Mouse (Mus musculus) hindbrain, embryonic 13.5 days (tissue): ENCODE results near the gene Ak3. TPM values are rescaled to one million over a fixed set of nuclear protein-coding genes. Genes with fewer than 3 reads are reported as not detected.
A peak's percentile ranks its signal among the peaks of the same experiment; 100 is the strongest.

Experiments used
- ATAC-seq: fragments of 200-750 bp; cut with Nextera tagmentation; 2 replicates; pipeline ENCODE4 v1.8.0; 2017; ENCODE audit warnings: moderate TSS enrichment; ENCODE audit not compliant: low FRiP score
- H3K27ac ChIP-seq: fragments of 300-500 bp; sonication (generic); 2 replicates; pipeline ENCODE4 v1.5.1; 2015; ENCODE audit warnings: inconsistent platforms, mild to moderate bottlenecking, moderate library complexity
- H3K27me3 ChIP-seq: fragments of 300-500 bp; sonication (generic); 2 replicates; pipeline ENCODE4 v1.6.1; 2015; ENCODE audit warnings: mild to moderate bottlenecking, inconsistent platforms
- H3K36me3 ChIP-seq: fragments of 300-500 bp; sonication (generic); 2 replicates; pipeline ENCODE4 v1.6.1; 2015; ENCODE audit warnings: mild to moderate bottlenecking, inconsistent platforms
- H3K4me1 ChIP-seq: fragments of 300-500 bp; sonication (generic); replicated peaks from 2 replicates; pipeline ENCODE4 v1.6.1; 2015; ENCODE audit warnings: inconsistent platforms
- H3K4me2 ChIP-seq: fragments of 300-500 bp; sonication (generic); 2 replicates; pipeline ENCODE4 v1.6.1; 2015; ENCODE audit warnings: inconsistent platforms, mild to moderate bottlenecking, moderate library complexity
- H3K4me3 ChIP-seq: fragments of 300-500 bp; sonication (generic); 2 replicates; pipeline ENCODE4 v1.5.1; 2015; ENCODE audit warnings: mild to moderate bottlenecking, inconsistent platforms
- H3K9ac ChIP-seq: fragments of 300-500 bp; sonication (generic); 2 replicates; pipeline ENCODE4 v1.6.1; 2015; ENCODE audit warnings: mild to moderate bottlenecking, inconsistent platforms
- H3K9me3 ChIP-seq: fragments of 300-500 bp; sonication (generic); 2 replicates; pipeline ENCODE4 v1.6.1; 2016; ENCODE audit warnings: inconsistent platforms
- WGBS: fragments of 180-500 bp; shearing (Covaris S2); methylation state at CpG from one replicate; pipeline ENCODE4 v1.1.7; 2015; 5-methylcytosine and 5-hydroxymethylcytosine counted together
- polyA plus RNA-seq: library from polyadenylated mRNA; unstranded; fragments of >200 nt; fragmentation: Nextera tagmentation; extraction: Ambion mirVana; gene quantifications from 2 replicates; pipeline ENCODE4 v1.2.1, GENCODE M21; 2015

The Ak3 gene
- polyA plus RNA-seq, 1 experiment from 2014 or later = 61.6 TPM

- Histone ChIP-seq H3K9ac (no peak overlapping the region), H3K27me3 (no peaks in the 10 kb centered on the region), H3K9me3 (no peaks in the 10 kb centered on the region), H3K27ac (no peak overlapping the region), H3K36me3 (peaks cover 32% of the 10 kb centered on the region), H3K4me3 (no peak overlapping the region), H3K4me1 (peaks cover 4% of the 10 kb centered on the region), H3K4me2 (no peak overlapping the region)
- no peak for ATAC-seq
These were observed 8.4 kb downstream of the Ak3 start for GRCm38 (mm10) chr19:29039334-29039733.

DNA sequence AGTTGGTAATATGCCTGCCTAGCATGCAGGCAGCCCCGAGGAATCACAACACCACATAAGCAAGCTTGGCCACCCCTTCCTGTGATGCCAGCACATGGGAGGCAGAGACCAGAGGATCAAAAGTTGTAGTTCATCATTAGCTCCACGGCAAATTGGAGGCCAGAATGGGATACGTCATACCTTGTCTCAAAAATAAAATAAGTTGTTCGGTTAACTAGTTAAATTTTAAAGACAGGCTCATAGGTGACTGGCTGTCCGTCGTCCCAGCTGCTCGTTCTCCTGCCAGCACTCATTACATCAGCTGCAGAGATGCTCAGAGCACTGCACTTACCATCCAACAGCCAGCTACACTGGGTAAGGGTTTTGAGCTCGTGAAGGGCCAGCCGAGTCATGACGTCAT lies 10.2 kb downstream of the Ak3 start:
- Histone ChIP-seq H3K9me3 (no peaks in the 10 kb centered on the region), H3K27me3 (no peaks in the 10 kb centered on the region), H3K36me3 (peaks cover 41% of the 10 kb centered on the region), H3K4me3 (no peak overlapping the region), H3K27ac (no peak overlapping the region), H3K4me1 (no peaks in the 10 kb centered on the region), H3K4me2 (no peak overlapping the region), H3K9ac (no peak overlapping the region)
- ATAC-seq = no peak
- 92% methylated on average over 10 of the region's 10 CpGs for WGBS

DNA sequence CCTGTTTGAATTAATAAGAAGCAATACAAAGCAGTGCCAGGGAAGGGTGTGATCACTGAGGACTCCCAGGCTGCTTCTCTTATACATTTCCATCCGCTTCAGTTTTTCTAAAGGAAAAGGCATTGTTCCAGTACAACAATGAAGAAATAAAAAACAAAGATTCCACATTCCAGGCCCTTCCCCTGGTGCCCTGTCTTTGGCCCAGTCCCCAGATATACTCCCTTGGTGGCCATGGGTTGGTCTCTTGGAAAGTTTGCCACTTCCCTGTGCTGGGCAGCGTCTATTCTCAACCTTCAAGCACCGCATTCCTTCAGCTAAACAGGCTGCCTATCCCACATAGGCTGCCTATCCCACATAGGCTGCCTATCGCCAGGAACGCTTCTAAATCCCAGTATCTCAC lies 10.7 kb downstream of the Ak3 start:
- 80% methylated on average over 5 of the region's 5 CpGs for WGBS
- Histone ChIP-seq H3K4me2 (no peak overlapping the region), H3K9me3 (no peaks in the 10 kb centered on the region), H3K4me1 (no peaks in the 10 kb centered on the region), H3K4me3 (no peak overlapping the region), H3K9ac (no peak overlapping the region), H3K36me3 (peaks cover 43% of the 10 kb centered on the region), H3K27me3 (no peaks in the 10 kb centered on the region), H3K27ac (no peak overlapping the region)
- ATAC-seq = no peak

DNA sequence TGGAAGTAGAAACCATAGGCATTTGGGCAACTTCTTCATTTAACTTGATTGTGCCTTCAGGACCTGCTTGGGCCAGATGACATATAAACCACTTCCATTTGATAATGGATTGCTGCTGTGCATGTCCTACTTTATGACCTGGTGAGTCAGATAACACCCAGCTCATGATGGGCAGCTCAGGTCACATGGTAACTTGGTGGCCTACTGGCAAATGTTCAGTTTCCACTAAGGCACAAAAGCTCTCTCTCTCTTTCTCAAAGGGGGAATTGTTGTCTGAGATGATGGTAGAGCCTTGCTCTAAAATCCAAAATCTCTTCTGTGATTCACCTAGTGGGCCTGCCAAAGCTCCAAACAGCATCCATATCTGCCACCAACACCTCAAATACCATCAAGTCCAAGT lies 15.1 kb downstream of the Ak3 start:
- no peak overlapping the region for H3K9ac ChIP-seq
- no peaks in the 10 kb centered on the region for H3K4me1 ChIP-seq
- H3K4me2 ChIP-seq = no peak overlapping the region
- no peak for ATAC-seq
- no peaks in the 10 kb centered on the region for H3K27me3 ChIP-seq
- H3K9me3 ChIP-seq = no peaks in the 10 kb centered on the region
- no peak overlapping the region for H3K27ac ChIP-seq
- H3K36me3 ChIP-seq = peaks cover 47% of the 10 kb centered on the region
- H3K4me3 ChIP-seq = no peak overlapping the region

GRCm38 (mm10) chr19:29031788-29032187 lies 16.0 kb downstream of the Ak3 start:
- no peak overlapping the region for H3K4me3 ChIP-seq
- WGBS = 98% methylated on average over 3 of the region's 3 CpGs
- ATAC-seq = no peak
- no peaks in the 10 kb centered on the region for H3K9me3 ChIP-seq
- H3K36me3 ChIP-seq = peaks cover 41% of the 10 kb centered on the region
- H3K4me2 ChIP-seq = no peak overlapping the region
- H3K27ac ChIP-seq = no peak overlapping the region
- H3K9ac ChIP-seq = no peak overlapping the region
- H3K27me3 ChIP-seq = no peaks in the 10 kb centered on the region
- H3K4me1 ChIP-seq = no peaks in the 10 kb centered on the region

DNA sequence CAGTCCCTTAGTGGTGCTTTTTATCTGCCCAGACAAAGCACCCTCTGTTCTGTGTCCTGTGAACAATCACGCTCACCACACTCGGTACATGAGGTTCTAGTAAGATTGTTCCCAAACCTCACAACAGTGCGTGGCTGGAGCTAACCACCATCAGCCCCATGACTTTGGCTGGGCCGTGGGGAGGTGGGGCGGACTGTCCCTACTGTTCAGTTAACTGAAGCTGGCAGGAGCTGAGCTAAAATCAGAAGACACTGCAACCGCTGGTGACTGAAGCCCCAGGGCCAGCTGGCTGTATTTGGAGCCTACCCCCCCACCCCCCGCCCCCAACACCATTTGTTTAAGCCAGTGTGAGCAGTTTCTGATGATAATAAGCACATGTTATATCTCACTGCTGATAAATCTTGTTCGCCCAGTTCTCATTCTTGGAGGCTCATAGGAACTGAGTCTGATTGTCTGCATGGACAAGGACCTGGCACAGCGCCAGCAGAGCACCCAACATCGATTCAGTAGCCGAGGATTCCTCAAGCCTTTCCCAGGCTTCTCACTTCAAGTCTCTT lies 23.3 kb downstream of the Ak3 start:
- Histone ChIP-seq H3K9ac (no peak overlapping the region), H3K4me3 (no peak overlapping the region), H3K9me3 (no peaks in the 10 kb centered on the region), H3K27ac (peak overlapping the region; percentile 37), H3K4me1 (peaks cover 10% of the 10 kb centered on the region), H3K4me2 (no peak overlapping the region), H3K27me3 (no peaks in the 10 kb centered on the region), H3K36me3 (peaks cover 61% of the 10 kb centered on the region)
- 71% methylated on average over 11 of the region's 11 CpGs for WGBS
- ATAC-seq = peak; percentile 75

GRCm38 (mm10) chr19:29021754-29022345 lies 25.9 kb downstream of the Ak3 start:
- no peak for ATAC-seq
- Histone ChIP-seq H3K27ac (no peak overlapping the region), H3K36me3 (peaks cover 79% of the 10 kb centered on the region), H3K4me3 (no peak overlapping the region), H3K4me2 (no peak overlapping the region), H3K27me3 (no peaks in the 10 kb centered on the region), H3K9me3 (no peaks in the 10 kb centered on the region), H3K4me1 (peaks cover 10% of the 10 kb centered on the region), H3K9ac (no peak overlapping the region)
- 95% methylated on average over 7 of the region's 7 CpGs for WGBS

DNA sequence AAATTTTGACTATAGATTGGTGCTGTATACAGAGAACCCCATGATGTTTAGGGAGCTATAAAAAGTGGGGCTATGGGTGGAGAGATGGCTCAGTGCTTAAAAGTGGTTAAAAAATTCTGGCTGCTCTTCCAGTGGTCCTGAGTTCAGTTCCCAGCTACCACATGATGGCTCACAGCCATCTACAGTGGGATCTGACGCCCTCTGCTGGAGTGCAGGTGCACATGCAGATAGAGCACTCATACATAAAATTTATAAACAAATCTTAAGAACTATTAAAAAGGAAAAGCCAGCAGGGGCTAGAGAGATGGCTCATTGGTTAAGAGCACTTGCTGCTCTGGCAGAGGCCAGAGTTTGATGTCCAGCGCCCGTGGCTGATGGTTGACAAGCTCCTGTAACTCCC lies 28.1 kb downstream of the Ak3 start:
- Histone ChIP-seq H3K27me3 (no peaks in the 10 kb centered on the region), H3K36me3 (peaks cover 73% of the 10 kb centered on the region), H3K4me2 (no peak overlapping the region), H3K4me3 (no peak overlapping the region), H3K9ac (no peak overlapping the region), H3K4me1 (peaks cover 10% of the 10 kb centered on the region), H3K9me3 (no peaks in the 10 kb centered on the region), H3K27ac (no peak overlapping the region)
- 92% methylated on average over 3 of the region's 3 CpGs for WGBS
- ATAC-seq = no peak

- 94% methylated on average over 5 of the region's 5 CpGs for WGBS
- Histone ChIP-seq H3K27ac (no peak overlapping the region), H3K4me3 (no peak overlapping the region), H3K27me3 (no peaks in the 10 kb centered on the region), H3K9ac (no peak overlapping the region), H3K36me3 (peaks cover 80% of the 10 kb centered on the region), H3K4me1 (no peaks in the 10 kb centered on the region), H3K9me3 (no peaks in the 10 kb centered on the region), H3K4me2 (no peak overlapping the region)
- ATAC-seq = no peak
These were observed 31.0 kb downstream of the Ak3 start for GRCm38 (mm10) chr19:29016786-29017185.

DNA sequence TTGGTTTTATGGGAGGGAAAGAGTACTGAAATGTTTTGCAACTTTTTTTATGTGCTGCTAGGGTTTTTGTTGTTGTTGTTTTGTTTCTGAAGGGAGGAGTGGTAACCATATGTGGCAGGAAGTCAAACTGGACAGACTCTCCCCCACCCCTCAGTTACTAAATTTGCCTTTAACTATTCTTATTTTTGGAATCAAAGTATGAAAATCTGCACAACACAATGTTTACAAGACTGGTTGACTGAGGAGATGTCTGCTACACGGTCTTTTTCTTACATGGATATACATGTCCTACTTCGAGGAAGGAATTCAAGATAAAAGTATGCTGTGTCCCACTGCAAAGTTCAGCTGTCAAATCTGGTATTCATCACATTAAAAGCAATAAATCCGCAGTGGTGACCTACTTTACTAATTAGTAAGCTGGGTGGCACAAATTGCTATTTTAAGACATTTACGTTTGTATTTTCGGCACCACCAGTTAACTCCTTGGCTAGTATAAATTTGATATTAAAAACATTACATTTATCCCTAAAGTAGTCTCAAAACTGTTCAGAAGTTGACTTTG lies 31.5 kb downstream of the Ak3 start:
- Histone ChIP-seq H3K9me3 (no peaks in the 10 kb centered on the region), H3K27ac (no peak overlapping the region), H3K4me1 (no peaks in the 10 kb centered on the region), H3K27me3 (no peaks in the 10 kb centered on the region), H3K4me2 (no peak overlapping the region), H3K9ac (no peak overlapping the region), H3K4me3 (no peak overlapping the region), H3K36me3 (peaks cover 80% of the 10 kb centered on the region)
- WGBS = 94% methylated on average over 5 of the region's 5 CpGs
- ATAC-seq = no peak

GRCm38 (mm10) chr19:29015410-29016203 lies 32.2 kb downstream of the Ak3 start:
- 84% methylated on average over 8 of the region's 8 CpGs for WGBS
- Histone ChIP-seq H3K27me3 (no peaks in the 10 kb centered on the region), H3K4me3 (no peak overlapping the region), H3K27ac (no peak overlapping the region), H3K9ac (no peak overlapping the region), H3K4me2 (no peak overlapping the region), H3K36me3 (peaks cover 81% of the 10 kb centered on the region), H3K4me1 (no peaks in the 10 kb centered on the region), H3K9me3 (no peaks in the 10 kb centered on the region)
- ATAC-seq = no peak

GRCm38 (mm10) chr19:29014466-29015055 lies 33.2 kb downstream of the Ak3 start:
- ATAC-seq = no peak
- H3K4me1 ChIP-seq = no peaks in the 10 kb centered on the region
- H3K36me3 ChIP-seq = peaks cover 72% of the 10 kb centered on the region

More at GRCm38 (mm10) chr19:29014466-29015055, 33.2 kb downstream of the Ak3 start:
- Histone ChIP-seq H3K27ac (no peak overlapping the region), H3K9ac (no peak overlapping the region), H3K4me2 (no peak overlapping the region), H3K9me3 (no peaks in the 10 kb centered on the region), H3K4me3 (no peak overlapping the region), H3K27me3 (no peaks in the 10 kb centered on the region)
- 91% methylated on average over 5 of the region's 5 CpGs for WGBS
